8 mouse cellular contexts compared by ENCODE assay signal in the genomic region with DNA sequence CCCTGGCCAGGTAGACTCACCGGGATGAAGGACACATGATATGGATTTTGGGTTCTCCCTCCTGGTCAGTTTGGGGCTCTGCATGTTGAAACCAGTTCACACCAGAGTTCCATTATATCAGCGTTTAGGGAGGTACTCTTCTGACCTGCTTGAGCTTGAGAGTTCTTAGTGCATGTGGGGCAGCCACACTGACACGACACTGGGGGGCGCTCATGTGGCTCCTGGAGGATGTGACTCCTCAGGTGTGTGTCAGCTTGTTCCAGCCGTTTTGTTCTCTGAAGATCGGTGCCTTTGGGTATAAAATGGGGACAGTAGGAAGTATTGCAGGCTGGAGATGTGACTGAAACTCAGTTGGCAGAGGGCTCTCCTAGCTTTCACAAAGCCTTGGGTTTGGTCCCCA. TPM values are rescaled to one million over a fixed set of nuclear protein-coding genes. Genes with fewer than 3 reads are reported as not detected.
A peak's percentile ranks its signal among the peaks of the same experiment; 100 is the strongest.
DNase-seq lines count a peak whose midpoint lies in the region.

No protein-coding gene starts in this region.

- intact Hi-C loops in heart, postnatal 25 days (cut with DNase I) = no loop called here

- peak; percentile 86 for DNase-seq in heart, adult 11 months
- no peak for DNase-seq in heart, postnatal 25 days (ENCODE audit: low spot score)
- peak; percentile 61 for DNase-seq in 416B (ENCODE audit: low read depth)
- DNase-seq in adrenal gland, postnatal 10 days = peak; percentile 64
- DNase-seq in kidney, adult 8-10 months = peak; percentile 27 to 62
- peak; percentile 29 for DNase-seq in splenic B cell, adult 2 months (ENCODE audit: low read depth, low spot score)
- no peak for DNase-seq in layer of hippocampus, adult 9-11 months
- DNase-seq in embryo, embryonic 10.5 days (ENCODE audit: low spot score) = no peak

- no peaks in the 10 kb centered on the region for H3K27me3 ChIP-seq in splenic B cell, adult 2 months (ENCODE audit: control insufficient read depth, insufficient read depth, low read length, poor library complexity, severe bottlenecking)

- H3K36me3 ChIP-seq in splenic B cell, adult 2 months (ENCODE audit: control insufficient read depth, insufficient read depth, low read length, poor library complexity, severe bottlenecking) = no peaks in the 10 kb centered on the region

RNA-seq across cellular contexts. Expression of gene Cryba1, which starts 18.9 kb away (rescaled TPM):
- not detected for total RNA-seq in heart, postnatal 25 days (2021)
- total RNA-seq in adrenal gland, postnatal 10 days (2021) = not detected

RNA-seq across cellular contexts. Expression of gene Myo18a, which starts 19.1 kb away (rescaled TPM):
- 100 to 1,000 TPM; 273 to 280 TPM for total RNA-seq in heart, postnatal 25 days (2021)
- 10 to 100 TPM; 53.9 to 80.1 TPM for total RNA-seq in adrenal gland, postnatal 10 days (2021)

RNA-seq across cellular contexts. Expression of gene Gm10277, which starts 43.6 kb away (rescaled TPM):
- not detected for total RNA-seq in heart, postnatal 25 days (2021)
- not detected for total RNA-seq in adrenal gland, postnatal 10 days (2021)

RNA-seq across cellular contexts. Expression of gene Nufip2, which starts 58.0 kb away (rescaled TPM):
- total RNA-seq in heart, postnatal 25 days (2021) = 10 to 100 TPM; 45.6 to 54.3 TPM
- 10 to 100 TPM; 66.1 to 69.1 TPM for total RNA-seq in adrenal gland, postnatal 10 days (2021)

Comparison
In these comparisons a context has a peak if more than half of its experiments do, and no peak if none do; other contexts are left out.
1. DNase-seq: peak in heart, adult 11 months (single experiment), 416B (single experiment), adrenal gland, postnatal 10 days (single experiment), kidney, adult 8-10 months (2 of 2) and splenic B cell, adult 2 months (single experiment); none in heart, postnatal 25 days (single experiment), layer of hippocampus, adult 9-11 months (single experiment) and embryo, embryonic 10.5 days (single experiment).